In genomic region chr6:34796881-34797280, GRCm38 (mm10) we compare ENCODE assay signal across 11 mouse cellular contexts. TPM values are rescaled to one million over a fixed set of nuclear protein-coding genes. Genes with fewer than 3 reads are reported as not detected.
A peak's percentile ranks its signal among the peaks of the same experiment; 100 is the strongest.
DNase-seq lines count a peak whose midpoint lies in the region; TF ChIP-seq lines count a peak whose summit lies in the region.
"Had no signal": no experiment of that assay in that cellular context is flagged by ENCODE, and none has a peak within 500 bp of the region (broad histone marks: within the 10 kb centered on the region; RNA-seq: fewer than 3 reads in every experiment).

No protein-coding gene starts in this region.

- peak; percentile 13 for DNase-seq in kidney, postnatal 10 days
- no peak for DNase-seq in kidney, postnatal 25 days
- DNase-seq in adipocyte (ENCODE audit: low spot score) = peak; percentile 80
- peak; percentile 43 for DNase-seq in lung, postnatal 25 days (ENCODE audit: low spot score)
- no peak for DNase-seq in ovary, adult 18-20 months (ENCODE audit: low spot score)
- DNase-seq in right cerebral cortex, postnatal 25 days = no peak
- DNase-seq: cerebellum, postnatal 10 days; kidney, adult 9 months; thymus, postnatal 4 days had no signal

- no peak overlapping the region for H3ac ChIP-seq in C2C12 (ENCODE audit: control insufficient read depth, insufficient read length, low read depth)

- H3K4me3 ChIP-seq in C2C12 (ENCODE audit: insufficient read depth, poor library complexity, severe bottlenecking) = no peak overlapping the region
- H3K4me3 ChIP-seq: embryonic facial prominence, embryonic 12.5 days had no signal

- no peaks in the 10 kb centered on the region for H3K36me3 ChIP-seq in C2C12 (ENCODE audit: control insufficient read depth, insufficient read depth)
- H3K36me3 ChIP-seq: embryonic facial prominence, embryonic 12.5 days had no signal

- no peaks in the 10 kb centered on the region for H3K27me3 ChIP-seq in C2C12 (ENCODE audit: control insufficient read depth, insufficient read depth, insufficient read length)
- H3K27me3 ChIP-seq: embryonic facial prominence, embryonic 12.5 days had no signal

- TF ChIP-seq CTCF in C2C12 (IDR thresholded peaks at IDR 0.05; ENCODE audit: control insufficient read depth, insufficient read depth, insufficient read length) = no peak

- no peaks in the 10 kb centered on the region for H3K79me3 ChIP-seq in C2C12 (ENCODE audit: low read depth)

- no peaks in the 10 kb centered on the region for H3K79me2 ChIP-seq in C2C12 (ENCODE audit: control insufficient read depth, insufficient read depth)

TF ChIP-seq in C2C12, 6 proteins besides CTCF, POLR2A, EP300 and RAD21:
- TF ChIP-seq MYOD1 (IDR thresholded peaks at IDR 0.05; ENCODE audit: control insufficient read depth, insufficient read length, low read depth) = peak; percentile 26
- TF ChIP-seq MYOG (IDR thresholded peaks at IDR 0.05; ENCODE audit: control insufficient read depth, extremely low read depth, insufficient read length) = no peak
- peak; percentile 62 for TF ChIP-seq MAX (IDR thresholded peaks at IDR 0.05)
- TF ChIP-seq CEBPB (IDR thresholded peaks at IDR 0.05; ENCODE audit: low read depth) = peak; percentile 25
- TF ChIP-seq FOSL1 (IDR thresholded peaks at IDR 0.05; ENCODE audit: insufficient read depth, low read length, poor library complexity, severe bottlenecking) = peak; percentile 69

RNA-seq across cellular contexts. Expression of gene Agbl3, which starts 16.6 kb away (rescaled TPM):
- polyA plus RNA-seq in C2C12 (2012; fragmentation: generic; extraction: Trizol) = 2.4 TPM

Comparison
In these comparisons a context has a peak if more than half of its experiments do, and no peak if none do; other contexts are left out.
1. DNase-seq: peak in kidney, postnatal 10 days (single experiment), adipocyte (single experiment) and lung, postnatal 25 days (single experiment); none in kidney, postnatal 25 days (0 of 2), ovary, adult 18-20 months (single experiment) and right cerebral cortex, postnatal 25 days (single experiment).